Mouse (Mus musculus) heart, embryonic 14.5 days (tissue): ENCODE measurements around the gene Tnni3k. TPM values are rescaled to one million over a fixed set of nuclear protein-coding genes. Genes with fewer than 3 reads are reported as not detected.

Source experiments
- ATAC-seq: fragments of 200-750 bp; cut with Nextera tagmentation; 2 replicates; pipeline ENCODE4 v1.8.0; 2017; ENCODE audit warnings: low read depth, moderate TSS enrichment; ENCODE audit not compliant: insufficient number of reproducible peaks, insufficient read depth, low FRiP score
- H3K27ac ChIP-seq, 2 experiments: fragments of 200-500 bp in 1 of 2; fragments of 300-500 bp in 1 of 2; sonication (generic) in 1 of 2; replicated peaks in 1 of 2; 2 replicates each; pipeline ENCODE4 v1.5.1; 2012 to 2014; ENCODE audit warnings: low read depth in 2 of 2, low read length in 2 of 2, control low read depth in 1 of 2, mild to moderate bottlenecking in 1 of 2, mixed read lengths in 1 of 2; ENCODE audit not compliant: control insufficient read depth in 1 of 2, insufficient read depth in 1 of 2
- H3K27me3 ChIP-seq: fragments of 300-500 bp; sonication (generic); 2 replicates; pipeline ENCODE4 v1.6.1; 2014; ENCODE audit warnings: mild to moderate bottlenecking, low read length, control low read depth; ENCODE audit not compliant: control insufficient read depth, insufficient read depth
- H3K36me3 ChIP-seq: fragments of 300-500 bp; sonication (generic); 2 replicates; pipeline ENCODE4 v1.6.1; 2014; ENCODE audit warnings: mild to moderate bottlenecking, control low read depth, low read length, mixed read lengths; ENCODE audit not compliant: control insufficient read depth, insufficient read depth
- H3K4me1 ChIP-seq, 2 experiments: fragments of 200-500 bp in 1 of 2; fragments of 300-500 bp in 1 of 2; sonication (generic) in 1 of 2; 2 replicates each; pipeline ENCODE4 v1.6.1; 2012 to 2014; ENCODE audit warnings: low read length in 2 of 2, control low read depth in 1 of 2, mixed read lengths in 1 of 2; ENCODE audit not compliant: control insufficient read depth in 2 of 2, insufficient read depth in 2 of 2
- H3K4me2 ChIP-seq: fragments of 300-500 bp; sonication (generic); 2 replicates; pipeline ENCODE4 v1.6.1; 2014; ENCODE audit warnings: mild to moderate bottlenecking, low read length
- H3K4me3 ChIP-seq, 2 experiments: fragments of 200-500 bp in 1 of 2; fragments of 300-500 bp in 1 of 2; sonication (generic) in 1 of 2; 2 replicates each; pipeline ENCODE4 v1.5.1; 2012 to 2014; ENCODE audit warnings: low read length in 2 of 2, mild to moderate bottlenecking in 2 of 2, control low read depth in 1 of 2, low read depth in 1 of 2, moderate library complexity in 1 of 2; ENCODE audit not compliant: control insufficient read depth in 1 of 2, insufficient read depth in 1 of 2
- H3K9ac ChIP-seq: fragments of 300-500 bp; sonication (generic); 2 replicates; pipeline ENCODE4 v1.6.1; 2014; ENCODE audit warnings: mild to moderate bottlenecking, low read length
- H3K9me3 ChIP-seq: fragments of 300-500 bp; sonication (generic); 2 replicates; pipeline ENCODE4 v1.6.1; 2016; ENCODE audit warnings: low read length, control low read depth; ENCODE audit not compliant: control insufficient read depth
- WGBS: fragments of 180-500 bp; shearing (Covaris S2); extraction: QIAGEN DNeasy Blood & Tissue Kit; methylation state at CpG from one replicate; pipeline ENCODE4 v1.1.7; 2014; 5-methylcytosine and 5-hydroxymethylcytosine counted together
- polyA plus RNA-seq: library from polyadenylated mRNA; unstranded; fragments of >200 nt; fragmentation: Nextera tagmentation; extraction: Ambion mirVana; gene quantifications from 2 replicates; pipeline ENCODE4 v1.2.1, GENCODE M21; 2014

The Tnni3k gene
- polyA plus RNA-seq, 1 experiment from 2014 or later, result 65.6 TPM

DNA sequence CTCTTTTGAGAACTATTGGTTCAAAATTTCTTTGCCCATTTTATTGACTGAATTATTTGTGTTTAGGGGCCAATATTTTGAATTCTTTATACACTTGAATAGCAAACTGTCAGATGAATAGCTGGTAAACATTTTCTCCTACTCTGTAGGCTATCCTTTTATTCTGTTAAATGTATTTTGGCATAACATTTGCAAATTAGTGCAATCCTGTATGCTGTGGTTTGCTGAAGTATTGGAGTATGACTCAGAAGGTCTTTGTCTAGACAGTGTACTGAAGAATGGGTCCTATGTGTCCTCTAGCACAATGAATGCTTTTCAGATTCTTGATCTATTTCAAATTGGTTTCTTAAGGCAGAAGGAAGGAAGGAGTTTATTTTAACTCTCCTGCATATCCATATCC is 2.4 kb upstream of the Tnni3k start:
- Histone ChIP-seq H3K9ac (no peak overlapping the region), H3K36me3 (0 out of 2 replicates have a peak, but pooled peaks cover 2% of the 10 kb centered on the region), H3K4me2 (no peak overlapping the region), H3K27me3 (no peaks in the 10 kb centered on the region), H3K4me1 (peaks cover 0 to 8% of the 10 kb centered on the region in 2 experiments; a peak in 2 of 4 replicates), H3K27ac (no peak overlapping the region), H3K4me3 (no peak overlapping the region), H3K9me3 (no peaks in the 10 kb centered on the region)
- no peak for ATAC-seq

DNA sequence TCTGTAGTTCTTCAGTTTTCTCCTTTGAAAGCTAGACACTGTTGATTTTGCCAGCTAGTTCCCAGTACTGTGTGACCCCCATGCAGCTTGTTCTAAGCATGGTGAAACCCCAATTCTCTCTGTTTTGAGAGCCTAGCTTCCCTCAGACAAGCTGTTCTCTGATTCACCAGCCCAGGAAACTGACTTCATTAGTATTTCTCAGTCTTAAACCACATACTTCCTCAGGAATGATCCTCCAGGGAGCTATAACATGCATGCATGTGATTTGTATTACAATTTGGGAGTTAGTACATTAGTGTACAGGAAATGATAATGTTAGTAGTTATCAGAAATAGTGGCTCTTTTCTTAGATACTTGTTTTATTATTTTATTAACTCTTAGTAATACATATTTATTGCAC is 1.4 kb upstream of the Tnni3k start:
- no peak for ATAC-seq
- peak overlapping the region in 1 of 2 experiments; percentile 95; a peak in 1 of 4 replicates for H3K27ac ChIP-seq
- H3K4me3 ChIP-seq, result no peak overlapping the region
- H3K36me3 ChIP-seq, result 0 out of 2 replicates have a peak, but pooled peaks cover 2% of the 10 kb centered on the region
- no peaks in the 10 kb centered on the region for H3K27me3 ChIP-seq
- peaks cover 0 to 8% of the 10 kb centered on the region in 2 experiments; a peak in 2 of 4 replicates for H3K4me1 ChIP-seq
- no peaks in the 10 kb centered on the region for H3K9me3 ChIP-seq
- no peak overlapping the region for H3K4me2 ChIP-seq
- no peak overlapping the region for H3K9ac ChIP-seq

DNA sequence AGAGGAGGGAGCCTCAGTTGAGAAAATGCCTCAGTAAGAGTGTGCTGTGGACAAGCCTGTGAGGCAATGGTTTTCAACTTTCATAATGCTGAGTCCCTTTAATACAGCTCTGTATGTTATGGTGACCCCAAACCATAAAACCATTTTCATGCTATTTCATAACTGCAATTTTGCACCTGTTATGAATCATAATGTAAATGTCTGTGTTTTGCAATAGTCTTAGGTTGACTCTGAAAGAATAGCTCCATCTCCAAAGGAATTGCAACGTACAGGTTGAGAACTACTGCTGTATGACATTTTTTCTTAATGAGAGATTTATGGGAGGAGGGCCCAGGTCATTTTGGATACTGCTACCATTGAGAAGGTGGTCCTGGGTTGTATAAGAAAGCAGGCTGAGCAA is 2.0 kb downstream of the Tnni3k start:
- peak overlapping the region; percentile 4 to 37; a peak in 3 of 4 replicates for H3K4me3 ChIP-seq
- H3K36me3 ChIP-seq, result 0 out of 2 replicates have a peak, but pooled peaks cover 2% of the 10 kb centered on the region
- no peaks in the 10 kb centered on the region for H3K9me3 ChIP-seq
- 67% methylated on average over 1 of the region's 1 CpGs for WGBS
- no peak for ATAC-seq
- no peaks in the 10 kb centered on the region for H3K27me3 ChIP-seq
- peaks cover 0 to 8% of the 10 kb centered on the region in 2 experiments; a peak in 2 of 4 replicates for H3K4me1 ChIP-seq
- peak overlapping the region; percentile 70 for H3K4me2 ChIP-seq
- H3K27ac ChIP-seq, result peak overlapping the region in 1 of 2 experiments; percentile 28; a peak in 1 of 4 replicates
- H3K9ac ChIP-seq, result peak overlapping the region; percentile 41; the same call in 1 of the 2 replicates

DNA sequence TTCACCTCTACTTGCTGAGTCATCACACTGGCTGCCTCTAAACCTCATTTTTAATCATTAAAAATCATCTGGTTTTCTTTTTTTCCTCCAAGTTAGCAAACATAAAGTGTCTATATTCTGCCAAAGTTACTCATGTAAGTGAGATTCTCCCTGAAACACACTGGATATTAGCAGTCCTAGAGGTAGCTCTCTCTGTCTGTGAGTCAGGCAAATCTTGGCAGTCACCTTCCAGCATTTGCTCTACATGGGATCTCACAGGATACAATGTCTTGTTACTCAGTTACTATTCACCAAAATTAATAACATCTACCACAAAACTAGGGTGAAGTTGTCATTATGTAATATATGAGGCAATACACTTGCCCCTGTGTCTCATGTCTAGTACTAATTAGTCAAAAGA is 3.2 kb downstream of the Tnni3k start:
- Histone ChIP-seq H3K27ac (no peak overlapping the region), H3K4me2 (peak overlapping the region; percentile 70), H3K9me3 (no peaks in the 10 kb centered on the region), H3K36me3 (peaks cover 8% of the 10 kb centered on the region), H3K9ac (no peak overlapping the region), H3K4me3 (no peak overlapping the region), H3K27me3 (no peaks in the 10 kb centered on the region), H3K4me1 (peaks cover 0 to 8% of the 10 kb centered on the region in 2 experiments; a peak in 2 of 4 replicates)
- no peak for ATAC-seq

DNA sequence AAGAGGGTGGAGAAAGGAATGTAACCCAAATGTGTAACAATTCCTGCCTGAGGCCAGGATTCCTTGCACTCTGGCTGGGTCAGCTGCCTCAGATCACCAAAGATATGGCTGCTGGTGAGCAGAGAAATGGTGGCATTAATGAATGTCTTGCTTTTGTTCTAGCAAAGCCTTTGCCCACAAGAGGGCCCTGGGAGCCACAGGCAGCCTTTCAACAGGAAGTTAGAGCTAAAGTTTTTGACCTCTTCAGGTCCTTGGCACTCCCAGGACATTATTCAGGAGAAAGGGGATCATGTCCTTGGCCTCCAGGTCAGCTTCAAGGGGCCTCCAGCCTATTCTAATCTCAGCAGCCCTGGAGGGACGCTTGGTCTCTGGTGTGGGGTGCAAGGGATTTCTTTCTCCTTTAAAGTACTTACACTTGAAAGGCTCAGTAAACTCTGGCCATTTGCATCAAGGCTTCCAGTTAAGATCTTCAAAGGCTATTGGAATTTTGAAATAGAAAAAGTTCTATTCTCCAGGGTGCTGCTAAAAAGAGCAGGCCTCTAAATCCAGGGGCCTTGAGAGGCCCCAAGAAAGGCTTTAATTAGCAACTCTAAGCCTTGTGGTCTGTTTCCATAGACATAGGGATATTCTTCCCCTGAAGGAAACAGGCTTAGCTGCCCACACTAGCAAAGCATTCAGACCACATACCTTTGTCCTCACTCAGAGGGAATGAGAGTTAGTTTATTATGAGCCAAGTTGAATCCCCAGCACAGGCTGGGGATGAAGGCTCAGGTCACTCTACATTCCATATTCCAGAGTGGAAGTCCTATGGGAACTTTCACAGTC is 16.0 kb downstream of the Tnni3k start:
- H3K4me2 ChIP-seq, result no peak overlapping the region
- H3K9ac ChIP-seq, result no peak overlapping the region
- H3K27ac ChIP-seq, result peak overlapping the region; percentile 33 to 77; a peak in 3 of 4 replicates
- no peaks in the 10 kb centered on the region for H3K9me3 ChIP-seq
- H3K4me1 ChIP-seq, result peaks cover 7 to 19% of the 10 kb centered on the region in 2 experiments
- no peak; the same call in 1 of the 2 replicates for ATAC-seq
- H3K36me3 ChIP-seq, result peaks cover 30% of the 10 kb centered on the region
- WGBS, result 23% methylated on average over 1 of the region's 1 CpGs
- no peaks in the 10 kb centered on the region for H3K27me3 ChIP-seq
- H3K4me3 ChIP-seq, result no peak overlapping the region

DNA sequence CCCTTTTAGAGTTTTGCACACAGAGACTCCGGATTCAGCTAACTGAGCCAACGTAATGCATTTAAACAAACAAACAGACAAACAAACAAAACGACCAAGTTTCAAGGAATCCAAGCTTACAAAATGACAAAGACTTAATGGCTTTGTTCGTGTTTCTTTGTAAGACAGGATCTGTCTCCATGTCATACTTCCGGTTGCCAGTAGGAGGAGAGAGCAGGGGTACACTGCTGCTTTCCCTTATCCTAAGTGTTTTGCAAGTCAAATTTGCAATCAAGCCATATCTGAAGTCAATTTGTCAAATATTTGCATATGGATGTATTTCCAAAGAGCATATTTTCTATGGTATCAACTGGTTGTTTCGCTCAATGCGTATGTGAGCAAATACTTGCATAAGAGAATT is 20.9 kb downstream of the Tnni3k start:
- H3K27me3 ChIP-seq, result no peaks in the 10 kb centered on the region
- no peak for ATAC-seq
- no peak overlapping the region for H3K4me3 ChIP-seq
- H3K9ac ChIP-seq, result no peak overlapping the region
- peaks cover 4 to 6% of the 10 kb centered on the region in 2 experiments for H3K4me1 ChIP-seq
- WGBS, result 79% methylated on average over 7 of the region's 7 CpGs
- H3K4me2 ChIP-seq, result no peak overlapping the region
- H3K9me3 ChIP-seq, result no peaks in the 10 kb centered on the region
- H3K36me3 ChIP-seq, result peaks cover 53% of the 10 kb centered on the region
- no peak overlapping the region for H3K27ac ChIP-seq

DNA sequence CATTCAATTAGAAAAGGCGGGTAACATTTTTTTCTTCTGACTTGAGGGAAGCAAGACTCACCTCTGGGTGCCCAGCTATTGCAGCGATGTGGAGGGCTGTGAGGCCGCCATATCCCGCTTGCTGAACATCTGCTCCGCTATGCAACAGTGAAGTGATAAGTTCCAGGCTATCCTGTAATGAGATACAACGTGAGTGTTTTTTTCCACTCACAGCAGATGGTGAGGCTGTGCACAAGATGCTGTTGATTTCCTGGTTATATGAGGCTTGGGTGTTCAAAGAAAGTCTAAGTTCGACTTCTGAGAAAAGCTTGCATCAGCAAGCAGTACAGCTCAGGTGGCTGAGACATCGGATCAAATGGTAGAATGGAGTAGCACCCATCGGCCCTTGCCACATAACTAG is 25.0 kb downstream of the Tnni3k start:
- no peak overlapping the region for H3K4me3 ChIP-seq
- 84% methylated on average over 9 of the region's 9 CpGs for WGBS

More for the DNA sequence above, 25.0 kb downstream of the Tnni3k start:
- no peak overlapping the region for H3K27ac ChIP-seq
- no peak overlapping the region for H3K4me2 ChIP-seq
- peaks cover 57% of the 10 kb centered on the region for H3K36me3 ChIP-seq
- ATAC-seq, result no peak
- H3K27me3 ChIP-seq, result no peaks in the 10 kb centered on the region
- no peak overlapping the region for H3K9ac ChIP-seq
- no peaks in the 10 kb centered on the region for H3K9me3 ChIP-seq
- no peaks in the 10 kb centered on the region for H3K4me1 ChIP-seq
